Mouse (Mus musculus) MEL (cell line): ENCODE results near the gene Shisa9. TPM values are rescaled to one million over a fixed set of nuclear protein-coding genes. Genes with fewer than 3 reads are reported as not detected.

ENCODE experiments used
- DNase-seq: peaks from one replicate; pipeline ENCODE4 v3.0.0; 2011; ENCODE audit warnings: low read depth, low spot score
- H3K27ac ChIP-seq: 2 replicates; pipeline ENCODE4 v1.5.1; 2012; ENCODE audit warnings: low read depth, mild to moderate bottlenecking, control low read depth, low read length, moderate library complexity; ENCODE audit not compliant: control insufficient read depth
- H3K27me3 ChIP-seq, 2 experiments: fragments of 150-350 bp in 1 of 2; sonication (generic) in 1 of 2; 2 replicates each; pipeline ENCODE4 v1.6.1; 2012; ENCODE audit warnings: low read length in 2 of 2, mild to moderate bottlenecking in 2 of 2, improper control_type of control experiment in 1 of 2, moderate library complexity in 1 of 2; ENCODE audit not compliant: insufficient read depth in 2 of 2, control insufficient read depth in 1 of 2
- H3K36me3 ChIP-seq, 2 experiments: 2 replicates each; pipeline ENCODE4 v1.6.1; 2012 to 2014; ENCODE audit warnings: low read length in 2 of 2, improper control_type of control experiment in 1 of 2, inconsistent platforms in 1 of 2, mild to moderate bottlenecking in 1 of 2; ENCODE audit not compliant: insufficient read depth in 2 of 2, control insufficient read depth in 1 of 2
- H3K4me1 ChIP-seq, 2 experiments: fragments of 150-350 bp in 1 of 2; sonication (generic) in 1 of 2; 2 replicates each; pipeline ENCODE4 v1.6.1; 2012; ENCODE audit warnings: low read length in 2 of 2, improper control_type of control experiment in 1 of 2, mild to moderate bottlenecking in 1 of 2; ENCODE audit not compliant: insufficient read depth in 2 of 2, control insufficient read depth in 1 of 2
- H3K4me3 ChIP-seq, 2 experiments: fragments of 150-350 bp in 1 of 2; sonication (generic) in 1 of 2; 2 replicates each; pipeline ENCODE4 v1.5.1; 2012; ENCODE audit warnings: low read depth in 2 of 2, low read length in 2 of 2, mild to moderate bottlenecking in 2 of 2, moderate library complexity in 2 of 2, control low read depth in 1 of 2, improper control_type of control experiment in 1 of 2; ENCODE audit not compliant: control insufficient read depth in 1 of 2, insufficient read depth in 1 of 2
- H3K79me2 ChIP-seq: 2 replicates; pipeline ENCODE4 v1.6.1; 2012; ENCODE audit warnings: mild to moderate bottlenecking, low read length, moderate library complexity; ENCODE audit not compliant: control insufficient read depth, poor library complexity, insufficient read depth
- H3K9ac ChIP-seq: 2 replicates; pipeline ENCODE4 v1.6.1; 2012; ENCODE audit warnings: low read depth, mild to moderate bottlenecking, control low read depth, low read length, moderate library complexity; ENCODE audit not compliant: control insufficient read depth, poor library complexity, severe bottlenecking
- H3K9me3 ChIP-seq: fragments of 150-350 bp; sonication (generic); replicated peaks from 2 replicates; pipeline ENCODE4 v1.6.1; 2012; ENCODE audit warnings: mild to moderate bottlenecking, low read length, improper control_type of control experiment, moderate library complexity; ENCODE audit not compliant: insufficient read depth
- CHD1 ChIP-seq: IDR thresholded peaks from 2 replicates; pipeline ENCODE4 v1.6.1; 2012; ENCODE audit warnings: low read depth, mild to moderate bottlenecking, inconsistent platforms, low read length, improper control_type of control experiment
- CHD2 ChIP-seq: IDR thresholded peaks from 2 replicates; pipeline ENCODE4 v1.6.1; 2011; ENCODE audit warnings: low read length, improper control_type of control experiment
- EP300 ChIP-seq, 2 experiments: IDR thresholded peaks; 2 replicates each; pipeline ENCODE4 v1.6.1; 2011; ENCODE audit warnings: improper control_type of control experiment in 2 of 2, low read length in 2 of 2, low read depth in 1 of 2, mild to moderate bottlenecking in 1 of 2
- ETS1 ChIP-seq: IDR thresholded peaks from 2 replicates; pipeline ENCODE4 v1.6.1; 2012; ENCODE audit warnings: low read depth, mild to moderate bottlenecking, inconsistent platforms, low read length, improper control_type of control experiment, moderate library complexity
- KAT2A ChIP-seq: conservative IDR thresholded peaks from 2 replicates; pipeline ENCODE4 v1.6.1; 2012; ENCODE audit warnings: low read depth, low read length, improper control_type of control experiment, inconsistent platforms
- MEF2A ChIP-seq: IDR thresholded peaks from 2 replicates; pipeline ENCODE4 v1.6.1; 2014; ENCODE audit warnings: low read depth, mild to moderate bottlenecking, inconsistent platforms, low read length, improper control_type of control experiment; ENCODE audit not compliant: poor library complexity, insufficient replicate concordance, severe bottlenecking; ENCODE audit errors: extremely low read depth
- MXI1 ChIP-seq: IDR thresholded peaks from 2 replicates; pipeline ENCODE4 v1.6.1; 2011; ENCODE audit warnings: mild to moderate bottlenecking, low read depth, low read length, improper control_type of control experiment
- NELFE ChIP-seq: IDR thresholded peaks from 2 replicates; pipeline ENCODE4 v1.6.1; 2011; ENCODE audit warnings: low read depth, low read length, improper control_type of control experiment
- POLR2AphosphoS2 ChIP-seq: IDR thresholded peaks from 2 replicates; pipeline ENCODE4 v1.6.1; 2011; ENCODE audit warnings: low read length, improper control_type of control experiment
- RCOR1 ChIP-seq: IDR thresholded peaks from 2 replicates; pipeline ENCODE4 v1.6.1; 2012; ENCODE audit warnings: low read depth, mild to moderate bottlenecking, inconsistent platforms, low read length, improper control_type of control experiment
- UBTF ChIP-seq: IDR thresholded peaks from 2 replicates; pipeline ENCODE4 v1.6.1; 2012; ENCODE audit warnings: low read depth, mild to moderate bottlenecking, inconsistent platforms, low read length, improper control_type of control experiment, moderate library complexity, borderline replicate concordance; ENCODE audit not compliant: insufficient read depth
- USF2 ChIP-seq, 2 experiments: IDR thresholded peaks; 2 replicates each; pipeline ENCODE4 v1.6.1; 2011 to 2012; ENCODE audit warnings: improper control_type of control experiment in 2 of 2, low read length in 2 of 2, borderline replicate concordance in 1 of 2, inconsistent platforms in 1 of 2, low read depth in 1 of 2, mild to moderate bottlenecking in 1 of 2; ENCODE audit not compliant: insufficient read depth in 1 of 2
- ZKSCAN1 ChIP-seq: IDR thresholded peaks from 2 replicates; pipeline ENCODE4 v1.6.1; 2012; ENCODE audit warnings: low read depth, mild to moderate bottlenecking, inconsistent platforms, low read length, improper control_type of control experiment, moderate library complexity
- polyA plus RNA-seq, 2 experiments: library from polyadenylated mRNA; stranded (reverse) in 1 of 2; unstranded in 1 of 2; fragments of >175 nt in 1 of 2; fragments of >200 nt in 1 of 2; gene quantifications; 2 replicates each; pipeline versions ENCODE4 v1.2.1 to v1.2.4; 2012; ENCODE audit warnings: low replicate concordance in 2 of 2, low read depth in 1 of 2; ENCODE audit not compliant: insufficient read length in 2 of 2, insufficient read depth in 1 of 2, missing spikeins in 1 of 2
- total RNA-seq: library from RNA; depleted of rRNA; stranded (reverse); fragments of 300-350 nt; gene quantifications from 2 replicates; pipeline ENCODE4 v1.2.3, GENCODE M21; 2012; rRNA removed

Gene Shisa9
- total and polyA plus RNA-seq, 3 experiments = not detected

- TF ChIP-seq RCOR1 (no peak), ETS1 (no peak), MEF2A (no peak), EP300 (IDR thresholded peaks at IDR 0.05; ENCODE audit: low read depth in 1 of 2, low read length in 2 of 2) (no peak), KAT2A (no peak), CHD2 (no peak), ZKSCAN1 (no peak), UBTF (no peak), POLR2AphosphoS2 (no peak), USF2 (IDR thresholded peaks at IDR 0.05; ENCODE audit: borderline replicate concordance in 1 of 2, insufficient read depth in 1 of 2, low read depth in 1 of 2, low read length in 2 of 2) (no peak), NELFE (no peak), MXI1 (no peak)
- DNase-seq = no peak
- Histone ChIP-seq H3K36me3 (peaks cover 0 to 5% of the 10 kb centered on the region in 2 experiments; a peak in 2 of 4 replicates), H3K9ac (no peak overlapping the region), H3K9me3 (no peaks in the 10 kb centered on the region), H3K79me2 (no peaks in the 10 kb centered on the region), H3K27ac (no peak overlapping the region), H3K4me3 (no peak overlapping the region), H3K27me3 (no peaks in the 10 kb centered on the region), H3K4me1 (peaks cover 6% of the 10 kb centered on the region in 2 experiments; a peak in 2 of 4 replicates)
Observed at GRCm38 (mm10) chr16:12309826-12310225, 325.9 kb downstream of the Shisa9 start.

- no peak overlapping the region for H3K27ac ChIP-seq
- no peak for TF ChIP-seq EP300 (IDR thresholded peaks at IDR 0.05; ENCODE audit: low read depth in 1 of 2, low read length in 2 of 2)
- TF ChIP-seq CHD1 = no peak
- TF ChIP-seq USF2 (IDR thresholded peaks at IDR 0.05; ENCODE audit: borderline replicate concordance in 1 of 2, insufficient read depth in 1 of 2, low read depth in 1 of 2, low read length in 2 of 2) = no peak
- TF ChIP-seq, all 39 proteins: peak for 0
- Histone ChIP-seq H3K4me3 (no peak overlapping the region), H3K9ac (no peak overlapping the region), H3K27me3 (no peaks in the 10 kb centered on the region), H3K79me2 (no peaks in the 10 kb centered on the region), H3K9me3 (no peaks in the 10 kb centered on the region), H3K36me3 (no peaks in the 10 kb centered on the region), H3K4me1 (no peaks in the 10 kb centered on the region)
- no peak for DNase-seq
Observed at GRCm38 (mm10) chr16:12315627-12316026, 331.7 kb downstream of the Shisa9 start.

Other genes with a start within 250 kb of the Shisa9 start
- gene Cpped1, start 74.7 kb upstream of the Shisa9 start, total RNA-seq = 10.7 and 14.1 TPM in 2 replicates
- 10 to 100 TPM in 1 of 2 experiments, not detected in 1; 29.9 TPM for gene Cpped1, start 74.7 kb upstream of the Shisa9 start, polyA plus RNA-seq